Mouse (Mus musculus): ENCODE measurements around the gene Sox15.
A peak's percentile ranks its signal among the peaks of the same experiment; 100 is the strongest.

The Sox15 gene

DNA sequence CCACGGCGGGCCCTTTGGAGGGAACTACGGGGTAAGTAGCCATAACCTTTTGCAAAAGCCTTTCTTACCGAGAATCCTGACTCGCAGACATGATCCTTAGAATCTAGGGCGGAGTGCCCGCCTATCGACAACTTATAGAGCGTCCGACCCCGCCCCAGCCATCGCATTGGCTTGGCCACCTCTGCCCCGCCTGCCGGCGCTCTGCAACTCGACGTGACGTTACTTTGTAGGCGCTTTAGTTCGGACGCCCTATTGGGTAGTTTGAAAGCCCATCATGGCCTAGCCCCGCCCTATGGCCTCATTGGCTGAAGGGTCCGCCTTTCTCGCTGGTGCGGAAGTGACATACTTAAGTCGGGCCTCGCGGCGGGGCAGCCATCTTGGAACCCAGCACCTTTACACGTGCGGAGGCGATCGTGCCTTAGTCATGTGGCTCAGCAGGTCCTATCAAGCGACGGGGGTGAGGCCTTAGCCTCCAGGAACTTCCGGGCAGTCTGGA, 17.1 kb downstream of the Sox15 start, which contains the start of gene Eif4a1:
TSS of gene Eif4a1 (minus strand) at position 213 of the 496 bp plus-strand sequence.
- peak; percentile 99 to 100 for DNase-seq (ENCODE audit: low read depth in 1 of 2, low spot score in 2 of 2)

GRCm38 (mm10) chr11:69679144-69679543, 24.0 kb downstream of the Sox15 start:
- DNase-seq (ENCODE audit: low read depth in 1 of 2, low spot score in 2 of 2): no peak

- no peak for DNase-seq (ENCODE audit: low read depth in 1 of 2, low spot score in 2 of 2)
These were observed 25.2 kb downstream of the Sox15 start for GRCm38 (mm10) chr11:69680136-69680855.

DNA sequence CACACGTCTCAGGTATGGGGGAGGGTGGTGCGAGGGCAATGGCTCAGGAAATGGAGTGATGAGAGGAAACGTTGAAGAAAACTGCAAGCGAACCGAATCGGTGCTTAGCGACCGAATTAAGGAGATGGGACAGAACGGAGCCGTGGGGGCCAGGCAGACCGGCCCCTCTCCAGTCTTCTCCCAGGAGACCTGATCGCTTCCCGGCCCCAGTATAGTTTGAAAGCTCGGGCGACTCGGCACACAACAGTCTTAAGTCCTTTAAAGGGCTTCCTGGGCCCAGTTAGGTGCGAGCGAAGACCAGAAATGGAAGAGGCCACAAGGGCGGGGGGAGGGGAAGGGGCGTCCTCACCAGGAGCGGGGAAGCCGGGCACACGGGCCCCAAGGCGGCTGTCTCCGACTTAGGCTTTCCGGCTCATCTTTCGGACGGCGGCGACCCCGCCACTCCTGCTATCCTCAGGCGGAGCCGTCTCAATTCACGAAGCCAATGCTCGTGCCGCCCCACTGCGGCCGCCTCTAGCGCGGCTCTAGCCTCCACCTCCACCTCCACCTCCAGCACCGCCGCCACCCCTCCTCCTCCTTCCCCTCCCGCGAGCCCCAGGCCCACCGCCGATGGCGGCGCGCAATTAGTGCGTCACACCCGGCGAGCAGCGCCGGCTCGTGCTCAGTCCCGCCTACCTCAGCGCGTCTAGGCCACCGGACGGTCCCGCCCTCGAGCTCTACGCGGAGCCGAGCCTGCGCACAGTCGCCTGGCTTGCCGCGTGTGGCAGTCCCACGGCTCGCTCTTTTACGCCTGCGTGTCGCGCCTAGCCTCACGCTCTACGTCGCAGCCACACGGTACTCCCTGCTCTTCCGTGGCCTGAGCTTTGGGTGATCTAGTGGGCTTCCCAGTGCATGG, 26.4 kb downstream of the Sox15 start, which contains the start of gene Senp3:
TSS of gene Senp3 (minus strand) at position 771 of the 895 bp plus-strand sequence.
- DNase-seq (ENCODE audit: low read depth in 1 of 2, low spot score in 2 of 2): peak; percentile 90 to 95

DNA sequence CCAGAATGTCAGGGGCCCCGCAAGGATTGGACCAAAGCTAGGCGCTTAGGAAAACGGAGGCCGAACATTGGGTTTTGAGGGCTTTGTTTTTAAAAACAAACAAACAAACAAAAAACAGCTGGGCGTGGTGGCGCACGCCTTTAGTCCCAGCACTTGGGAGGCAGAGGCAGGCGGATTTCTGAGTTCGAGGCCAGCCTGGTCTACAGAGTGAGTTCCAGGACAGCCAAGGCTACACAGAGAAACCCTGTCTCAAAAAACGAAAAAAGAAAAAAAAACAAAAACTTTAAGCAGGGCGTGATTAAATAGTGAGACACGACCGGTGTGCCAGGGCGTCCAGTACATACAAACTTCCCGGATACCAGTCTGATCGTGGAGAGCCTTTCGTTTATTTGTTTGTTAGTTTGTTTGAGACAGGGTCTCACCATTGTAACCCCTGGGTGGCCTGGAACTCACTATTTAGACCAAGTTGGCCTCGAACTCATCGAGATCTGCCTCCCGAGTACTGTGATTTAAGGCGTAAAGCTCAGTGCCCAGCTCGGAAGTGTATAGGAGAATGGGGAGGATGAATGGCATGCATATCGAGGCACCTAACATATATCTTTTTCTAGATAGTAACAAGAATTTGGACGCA, 27.2 kb downstream of the Sox15 start:
- no peak for DNase-seq (ENCODE audit: low read depth in 1 of 2, low spot score in 2 of 2)

DNA sequence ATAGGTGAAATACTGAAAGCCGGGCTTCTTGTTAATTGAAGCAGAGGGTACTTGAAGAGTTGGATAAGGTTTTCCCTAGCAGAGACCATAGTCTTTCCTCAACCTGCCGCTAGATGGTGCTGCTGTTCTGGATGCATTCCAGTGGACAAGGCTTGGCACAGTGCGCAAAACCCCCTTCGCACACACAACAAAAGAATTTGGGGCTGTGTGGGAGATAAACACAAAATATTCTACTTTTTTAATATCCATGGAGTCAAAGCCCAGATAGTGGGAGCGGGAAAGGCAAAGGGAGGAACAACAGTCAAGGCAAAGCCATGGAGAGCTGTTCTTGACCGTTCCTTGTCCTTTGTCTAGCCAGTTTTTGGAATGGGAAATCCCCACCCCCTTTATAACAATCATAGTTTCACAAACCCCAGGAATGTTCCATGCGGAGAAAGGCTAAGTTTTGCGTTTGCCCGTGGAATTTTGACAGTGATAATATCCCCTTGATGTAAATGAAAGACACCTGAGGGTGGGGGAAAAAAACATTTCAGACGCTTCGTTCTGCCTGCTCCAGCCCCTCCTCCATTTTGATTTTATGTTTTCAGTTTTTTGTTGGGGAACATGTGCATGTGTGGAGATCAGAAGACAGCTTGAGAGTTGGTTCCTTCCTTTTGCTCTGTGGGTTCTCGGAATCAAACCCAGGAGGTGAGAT, 27.9 kb downstream of the Sox15 start:
- peak; percentile 77 to 79 for DNase-seq (ENCODE audit: low read depth in 1 of 2, low spot score in 2 of 2)

GRCm38 (mm10) chr11:69683576-69683975, 28.5 kb downstream of the Sox15 start:
- DNase-seq (ENCODE audit: low read depth in 1 of 2, low spot score in 2 of 2): no peak

DNA sequence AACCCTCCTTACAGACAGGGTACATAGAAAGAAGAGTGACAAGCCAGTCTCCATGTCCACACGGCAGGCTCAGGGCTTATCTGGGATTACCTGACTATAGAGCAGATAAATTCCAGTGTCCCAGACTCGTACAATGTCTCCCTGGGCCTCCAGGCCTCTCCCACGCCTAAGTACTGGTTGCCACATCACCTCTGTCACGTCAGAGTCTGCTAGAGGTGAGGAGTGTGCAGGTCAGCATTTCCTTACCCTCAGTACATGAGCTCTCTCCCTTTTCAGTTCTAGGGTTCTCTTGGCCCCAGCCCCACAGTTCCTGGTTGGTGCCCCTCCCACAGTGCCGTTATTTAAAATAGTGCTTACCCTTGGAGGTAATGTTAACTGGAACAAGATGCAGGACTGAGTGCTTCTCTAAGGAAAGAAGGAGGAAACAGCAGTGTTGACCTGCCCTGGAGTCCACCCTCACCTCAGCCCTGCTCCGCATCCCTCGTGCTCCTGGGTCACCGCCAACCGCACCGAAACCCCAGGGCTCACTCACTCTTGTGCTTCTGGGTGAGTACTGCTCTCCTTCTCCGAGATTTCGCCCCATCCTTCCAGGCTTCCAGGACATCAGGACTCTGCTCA, 29.1 kb downstream of the Sox15 start:
- DNase-seq (ENCODE audit: low read depth in 1 of 2, low spot score in 2 of 2): no peak

DNA sequence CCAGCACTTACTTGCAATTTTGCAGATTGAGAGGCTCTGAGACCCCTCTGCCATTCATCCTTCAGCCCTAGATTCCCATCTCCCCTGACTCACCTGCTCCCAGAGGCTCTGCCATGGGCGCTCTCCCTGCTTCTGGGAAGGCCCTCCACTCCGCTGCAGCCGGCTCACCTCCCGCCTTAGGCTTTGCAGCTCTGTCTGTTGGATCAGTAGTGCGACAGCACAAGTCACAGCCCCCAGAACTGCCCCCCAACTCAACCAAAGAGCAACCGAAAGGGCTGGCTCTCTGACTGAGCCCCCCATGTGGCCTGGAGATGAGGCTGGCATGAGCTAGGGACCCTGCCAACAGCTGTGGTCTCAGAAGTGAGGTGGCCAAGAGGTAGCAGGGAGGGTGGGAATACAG, 29.8 kb downstream of the Sox15 start:
- DNase-seq (ENCODE audit: low read depth in 1 of 2, low spot score in 2 of 2): no peak

DNA sequence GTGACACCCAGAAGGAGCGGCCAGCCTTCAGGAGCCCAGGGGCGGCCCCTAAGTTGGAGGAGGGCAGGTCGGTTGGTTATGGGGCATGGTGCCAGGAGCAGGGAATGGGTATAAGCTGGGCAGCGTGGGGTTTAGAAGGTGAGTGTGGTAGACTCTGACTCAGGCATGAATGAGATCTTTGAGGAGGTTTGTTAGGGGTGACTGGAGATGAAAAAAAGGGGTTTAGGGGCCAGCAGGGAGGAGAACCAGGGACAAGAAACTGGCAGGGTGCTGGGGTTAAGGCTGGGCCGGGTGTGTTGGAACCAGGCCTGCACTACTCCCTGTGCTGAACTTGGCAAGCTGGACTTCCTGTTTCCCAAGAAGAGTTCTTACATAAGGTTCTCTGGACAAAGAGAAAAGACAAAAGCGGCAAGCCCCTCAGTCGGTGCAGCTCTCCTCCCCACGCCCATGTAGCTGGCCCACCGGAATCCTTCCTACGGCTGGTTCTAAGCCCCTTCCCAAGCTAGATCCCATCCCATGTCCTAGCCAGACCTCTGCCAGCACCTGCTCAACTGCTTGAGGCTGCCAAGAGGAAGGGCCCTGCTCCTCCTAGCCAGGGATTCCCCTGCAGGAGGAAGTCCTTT, 30.5 kb downstream of the Sox15 start, which contains the start of gene Tnfsf13:
TSS of gene Tnfsf13 (minus strand) at position 259 of the 623 bp plus-strand sequence.
- DNase-seq (ENCODE audit: low read depth in 1 of 2, low spot score in 2 of 2): peak in 1 of 2 experiments; percentile 55

DNA sequence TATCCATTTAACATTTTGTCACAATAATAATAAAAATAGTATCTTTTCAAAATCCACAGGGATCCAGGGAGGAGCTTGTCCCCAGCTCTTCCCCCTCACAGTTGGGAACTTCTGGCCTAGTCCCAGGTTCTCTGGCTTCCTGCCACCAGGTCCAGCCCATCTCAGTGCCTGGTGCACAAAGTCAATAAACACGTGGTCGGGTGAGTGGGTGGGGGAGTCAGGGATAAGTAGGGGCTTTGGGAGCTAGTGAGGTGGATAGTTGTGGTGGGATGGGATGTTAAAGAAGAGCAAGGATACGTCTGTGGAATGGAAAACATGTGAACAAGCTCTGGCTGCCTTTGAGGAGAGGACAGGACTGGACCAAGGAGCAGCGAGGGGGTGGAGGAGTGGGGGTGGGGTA, 31.3 kb downstream of the Sox15 start:
- no peak for DNase-seq (ENCODE audit: low read depth in 1 of 2, low spot score in 2 of 2)

DNA sequence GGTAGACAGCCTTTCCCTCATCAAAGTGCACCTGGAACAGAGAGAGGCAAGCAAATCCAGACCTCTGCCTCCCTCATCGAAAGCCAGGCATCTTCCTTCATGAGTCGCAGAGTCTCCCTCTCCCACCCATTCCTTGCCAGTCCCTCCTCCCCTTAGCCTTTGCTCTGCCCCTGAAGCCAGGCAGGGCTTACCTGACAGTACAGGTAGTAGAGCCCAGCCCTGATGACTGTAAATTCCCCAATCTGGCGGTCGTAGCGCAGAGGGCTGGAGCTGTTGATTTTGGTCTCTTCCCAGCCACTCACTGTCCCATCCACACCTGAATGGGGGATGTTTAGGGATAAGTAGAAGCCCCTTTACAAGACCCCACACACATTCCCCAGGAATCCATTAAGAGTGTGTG, 31.9 kb downstream of the Sox15 start:
- DNase-seq (ENCODE audit: low read depth in 1 of 2, low spot score in 2 of 2): no peak

DNA sequence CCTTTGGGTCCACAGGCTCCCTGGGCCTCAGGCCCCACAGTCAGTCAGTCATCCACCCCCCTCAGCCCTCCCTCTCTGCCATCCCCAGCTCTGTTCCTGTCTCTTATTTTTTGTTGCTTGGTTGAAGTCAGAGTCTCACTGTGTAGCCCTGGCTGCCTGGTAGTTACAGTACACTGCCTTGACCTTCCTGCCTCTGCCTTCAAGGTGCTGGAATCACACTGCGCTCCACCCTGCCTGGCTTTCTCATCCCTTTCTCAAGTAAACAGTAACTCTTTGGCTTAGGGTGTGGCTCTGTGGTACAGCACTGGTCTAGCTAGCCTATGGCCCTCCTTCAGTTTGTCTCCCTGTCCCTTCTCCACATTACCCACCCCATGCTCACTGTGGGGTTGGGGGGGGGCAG, 34.8 kb downstream of the Sox15 start:
- DNase-seq (ENCODE audit: low read depth in 1 of 2, low spot score in 2 of 2): no peak

DNA sequence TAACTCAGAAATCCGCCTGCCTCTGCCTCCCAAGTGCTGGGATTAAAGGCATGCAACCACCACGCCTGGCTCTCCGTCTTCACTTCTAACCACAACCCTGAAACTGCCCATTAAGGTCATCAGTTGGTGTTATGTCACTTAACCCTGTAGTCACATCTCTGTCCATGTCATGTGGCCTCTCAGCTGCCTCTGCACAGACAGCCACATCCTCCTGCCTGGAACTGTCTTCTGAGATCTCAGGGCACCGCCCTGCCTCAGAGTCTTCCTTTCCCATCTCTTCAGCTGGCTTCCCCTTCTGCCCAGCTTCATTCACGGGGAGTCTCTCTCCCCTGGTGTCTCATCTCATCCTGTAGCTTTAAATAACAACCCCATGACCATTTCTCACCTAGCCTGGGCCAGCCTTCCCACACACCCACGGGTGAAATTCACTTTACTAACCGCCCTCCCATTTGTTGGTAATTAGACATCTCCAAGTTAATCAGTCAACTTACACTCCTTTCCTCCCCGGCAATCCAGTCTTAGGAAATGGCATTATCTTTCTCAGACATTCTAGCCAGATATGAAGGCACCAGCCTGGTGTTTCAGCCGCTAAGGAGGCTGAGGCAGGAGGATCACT, 37.2 kb downstream of the Sox15 start:
- peak; percentile 65 to 71 for DNase-seq (ENCODE audit: low read depth in 1 of 2, low spot score in 2 of 2)

DNA sequence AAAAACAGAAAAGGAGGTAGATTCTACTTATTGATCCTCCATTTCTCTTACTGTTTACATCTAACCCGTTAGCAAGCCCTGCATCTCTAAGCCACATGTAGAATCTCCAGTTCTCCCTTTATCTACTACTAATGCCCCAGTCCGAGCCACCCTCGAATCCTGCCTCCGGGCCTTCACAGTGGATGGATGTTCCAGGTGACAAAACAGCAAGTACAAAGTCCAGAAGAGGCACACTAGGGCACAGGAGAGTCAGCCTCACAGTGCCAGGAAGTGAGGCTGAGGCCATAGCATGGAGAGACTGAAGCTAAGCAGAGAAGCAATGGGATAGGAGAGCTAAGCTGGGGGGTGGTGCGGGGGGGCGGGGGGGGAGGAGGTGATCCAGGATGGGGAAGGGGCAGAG, 37.7 kb downstream of the Sox15 start:
- no peak for DNase-seq (ENCODE audit: low read depth in 1 of 2, low spot score in 2 of 2)

DNA sequence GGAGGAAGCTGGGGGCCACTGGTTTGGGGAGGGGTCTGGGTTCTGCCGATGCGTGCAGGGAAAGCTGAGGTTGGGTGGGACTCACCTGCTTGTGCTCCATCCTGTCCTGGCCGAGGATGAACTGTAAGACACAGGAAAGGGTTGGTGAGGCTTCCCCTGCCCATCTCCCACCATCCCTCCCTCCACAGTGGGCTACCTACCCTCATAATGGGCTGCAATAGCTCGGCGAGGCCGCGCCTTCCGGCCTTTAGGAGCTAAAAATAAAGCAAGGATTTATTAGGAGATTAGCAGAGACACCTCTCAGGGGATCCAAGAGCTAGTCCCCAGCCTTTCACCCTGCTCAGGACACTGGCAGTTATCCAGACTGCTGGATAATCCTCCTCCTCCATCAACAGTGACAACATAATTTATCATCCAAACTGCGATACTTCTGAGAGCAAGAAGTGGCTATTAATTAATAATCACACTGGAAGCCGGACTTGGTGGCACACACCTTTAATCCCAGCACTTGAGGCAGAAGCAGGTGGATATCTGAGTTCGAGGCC, 38.4 kb downstream of the Sox15 start:
- DNase-seq (ENCODE audit: low read depth in 1 of 2, low spot score in 2 of 2): no peak

- no peak for DNase-seq (ENCODE audit: low read depth in 1 of 2, low spot score in 2 of 2)
These were observed 39.9 kb downstream of the Sox15 start for GRCm38 (mm10) chr11:69695046-69695360.

GRCm38 (mm10) chr11:69695361-69696181, 40.5 kb downstream of the Sox15 start, which contains the start of the genes Tnfsf12 and Tnfsfm13:
TSS of gene Tnfsf12 (minus strand) at chr11:69695849.
TSS of gene Tnfsfm13 (minus strand) at chr11:69696098.
- DNase-seq (ENCODE audit: low read depth in 1 of 2, low spot score in 2 of 2): peak; percentile 66 to 73
